Mouse (Mus musculus) C2C12 (cell line): ENCODE data around the gene 6330409D20Rik.

Experiments
- CTCF ChIP-seq: IDR thresholded peaks from one replicate; pipeline ENCODE4 v1.5.1; 2011; ENCODE audit not compliant: control insufficient read depth, insufficient read depth, insufficient read length
- FOSL1 ChIP-seq: IDR thresholded peaks from one replicate; pipeline ENCODE4 v1.8.0; 2011; ENCODE audit warnings: mild to moderate bottlenecking, low read length; ENCODE audit not compliant: poor library complexity, insufficient read depth, severe bottlenecking
- MAX ChIP-seq: IDR thresholded peaks from one replicate; pipeline ENCODE4 v1.6.1; 2011; ENCODE audit warnings: mild to moderate bottlenecking, control low read depth
- MYOD1 ChIP-seq: IDR thresholded peaks from one replicate; pipeline ENCODE4 v1.6.1; 2011; ENCODE audit warnings: low read depth; ENCODE audit not compliant: control insufficient read depth, insufficient read length
- MYOG ChIP-seq: IDR thresholded peaks from one replicate; pipeline ENCODE4 v1.6.1; 2011; ENCODE audit not compliant: control insufficient read depth, insufficient read length; ENCODE audit errors: extremely low read depth
- USF1 ChIP-seq: IDR thresholded peaks from one replicate; pipeline ENCODE4 v1.6.1; 2011; ENCODE audit warnings: low read depth, mild to moderate bottlenecking, control low read depth, moderate library complexity

DNA sequence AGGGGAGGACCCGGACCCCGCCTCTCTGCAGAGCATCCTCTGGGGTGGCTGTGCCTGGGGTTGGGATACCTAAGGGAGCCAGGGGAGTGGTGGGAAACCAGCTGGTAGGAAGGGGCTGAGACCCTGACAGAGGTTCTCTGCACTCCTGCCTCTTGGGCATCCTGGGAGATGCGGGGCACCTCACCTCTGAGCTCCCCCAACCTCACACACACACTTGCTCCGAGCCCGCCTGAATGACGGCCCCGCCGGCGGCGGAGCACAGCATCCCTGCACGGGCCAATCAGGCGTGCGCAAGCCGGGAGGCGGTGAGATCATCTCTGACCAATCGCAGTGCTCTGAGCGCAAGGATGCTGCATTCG is 1.3 kb upstream of the 6330409D20Rik start:
- TF ChIP-seq CTCF (no peak), FOSL1 (no peak), MAX (no peak), MYOG (no peak), MYOD1 (no peak), USF1 (no peak)
